9 mouse cellular contexts compared by ENCODE assay signal in the genomic region with DNA sequence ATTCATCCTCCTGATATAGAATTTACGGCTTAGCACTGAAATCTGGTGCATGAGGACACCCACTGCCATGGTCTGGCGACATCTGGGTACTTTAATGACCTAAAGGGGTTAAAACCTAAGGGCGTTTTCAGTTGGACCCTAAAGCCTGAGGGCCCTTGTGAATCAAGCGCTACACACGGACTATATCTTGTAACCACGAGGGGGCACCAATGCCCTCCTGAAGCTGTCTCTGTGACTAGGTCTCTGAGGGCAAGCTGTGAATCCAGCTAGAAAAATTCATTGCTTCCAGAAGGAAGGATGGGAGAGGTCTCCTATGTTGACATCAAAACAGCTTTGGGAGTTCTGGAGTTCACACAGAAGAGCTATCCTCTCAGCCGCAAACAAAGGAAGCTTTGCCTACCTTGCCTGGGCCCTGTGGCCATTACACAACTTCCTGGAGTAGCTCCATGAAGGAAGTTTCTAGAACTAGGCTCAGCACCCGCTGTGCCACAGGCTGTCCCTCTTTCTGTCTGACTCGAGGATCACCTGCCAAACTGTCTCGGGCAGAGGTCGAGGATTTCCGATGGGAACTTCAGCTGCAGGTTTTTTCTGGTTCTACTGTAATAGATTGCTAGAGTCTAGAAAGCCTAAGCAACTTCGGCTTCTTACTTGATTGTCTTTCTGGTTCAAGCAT. TPM values are rescaled to one million over a fixed set of nuclear protein-coding genes. Genes with fewer than 3 reads are reported as not detected.
DNase-seq lines count a peak whose midpoint lies in the region; ATAC-seq and TF ChIP-seq lines count a peak whose summit lies in the region.
"Had no signal": no experiment of that assay in that cellular context is flagged by ENCODE, and none has a peak within 500 bp of the region (broad histone marks: within the 10 kb centered on the region; RNA-seq: fewer than 3 reads in every experiment).

No protein-coding gene starts in this region.

- H3K4me3 ChIP-seq in bone marrow, adult 2 months (replicated peaks; ENCODE audit: control insufficient read depth, low read depth, low read length), result no peak overlapping the region
- H3K4me3 ChIP-seq: erythroblast, embryonic 14.5 days had no signal

- no peak for TF ChIP-seq POLR2A in bone marrow, adult 2 months (IDR thresholded peaks at IDR 0.05; ENCODE audit: borderline replicate concordance, control insufficient read depth, low read depth, low read length)

- H3K27ac ChIP-seq in bone marrow, adult 2 months (ENCODE audit: control insufficient read depth, insufficient read depth, low read depth, low read length, poor library complexity), result no peak overlapping the region

- H3K4me1 ChIP-seq in bone marrow, adult 2 months (ENCODE audit: control insufficient read depth, insufficient read depth, low read length), result no peaks in the 10 kb centered on the region

- DNase-seq in gastrocnemius, postnatal 10 days, result peak; percentile 19
- DNase-seq in gastrocnemius, postnatal 4 days (ENCODE audit: low spot score in 2 of 2), result no peak
- peak; percentile 56 to 57 for DNase-seq in right cerebral cortex, adult 2 months (ENCODE audit: low spot score in 2 of 2)
- no peak for DNase-seq in right cerebral cortex, adult 18-20 months
- peak; percentile 53 for DNase-seq in hindlimb bud, embryonic 11.5 days (ENCODE audit: extremely low spot score, low read depth, low spot score)
- DNase-seq in lung, postnatal 14 days, result peak; percentile 61

- WGBS in bone marrow, adult 2 months, result 19% methylated on average over 13 of the region's 13 CpGs

- no peak for ATAC-seq in monocyte, adult 5-6 weeks (replicated peaks; ENCODE audit: insufficient number of reproducible peaks, low FRiP score, low TSS enrichment, poor library complexity, severe bottlenecking)

- peak; percentile 49; the same call in 1 of the 2 replicates for TF ChIP-seq CTCF in bone marrow, adult 2 months (IDR thresholded peaks at IDR 0.05; ENCODE audit: control insufficient read depth, insufficient read depth, low read length)

RNA-seq across cellular contexts. Expression of gene Clic6, which starts 34.4 kb away (rescaled TPM):
- total RNA-seq in gastrocnemius, postnatal 10 days (2021), result under 1 TPM; 0.14 to 0.16 TPM
- total RNA-seq in gastrocnemius, postnatal 4 days (2021), result under 1 TPM; 0.20 to 0.23 TPM
- not detected in 2 replicates for polyA plus RNA-seq in bone marrow, adult 2 months (2011; ENCODE audit: insufficient read depth, insufficient read length, low replicate concordance, missing spikeins)
- total RNA-seq in monocyte, adult 5-6 weeks (2017), result not detected in 3 replicates
- polyA plus RNA-seq: erythroblast, embryonic 14.5 days had no signal

RNA-seq across cellular contexts. Expression of gene Rcan1, which starts 49.3 kb away (rescaled TPM):
- total RNA-seq in gastrocnemius, postnatal 10 days (2021), result 10 to 100 TPM; 45.3 to 51.6 TPM
- total RNA-seq in gastrocnemius, postnatal 4 days (2021), result 10 to 100 TPM; 31.1 to 37.8 TPM
- 3.6 and 9.5 TPM in 2 replicates for polyA plus RNA-seq in bone marrow, adult 2 months (2011; ENCODE audit: insufficient read depth, insufficient read length, low replicate concordance, missing spikeins)
- total RNA-seq in monocyte, adult 5-6 weeks (2017), result 16.3 to 27.2 TPM (median 16.8 TPM) in 3 replicates

Comparison
In these comparisons a context has a peak if more than half of its experiments do, and no peak if none do; other contexts are left out.
1. DNase-seq: peak in gastrocnemius, postnatal 10 days (single experiment), right cerebral cortex, adult 2 months (2 of 2), hindlimb bud, embryonic 11.5 days (single experiment) and lung, postnatal 14 days (single experiment); none in gastrocnemius, postnatal 4 days (0 of 2) and right cerebral cortex, adult 18-20 months (single experiment).